Mouse (Mus musculus) heart, embryonic 16.5 days (tissue): Measurements from ENCODE around the gene Igf1. TPM values are rescaled to one million over a fixed set of nuclear protein-coding genes. Genes with fewer than 3 reads are reported as not detected.
A peak's percentile ranks its signal among the peaks of the same experiment; 100 is the strongest.

ENCODE experiments used
- ATAC-seq: fragments of 200-750 bp; cut with Nextera tagmentation; replicated peaks from 2 replicates; pipeline ENCODE4 v1.8.0; 2017; ENCODE audit warnings: moderate number of reproducible peaks; ENCODE audit not compliant: insufficient read depth, low FRiP score; ENCODE audit errors: extremely low read depth
- H3K27ac ChIP-seq: fragments of 300-500 bp; sonication (generic); 2 replicates; pipeline ENCODE4 v1.5.1; 2014; ENCODE audit warnings: mild to moderate bottlenecking, low read length, control low read depth, moderate library complexity
- H3K27me3 ChIP-seq: fragments of 300-500 bp; sonication (generic); 2 replicates; pipeline ENCODE4 v1.6.1; 2014; ENCODE audit warnings: low read length, mixed read lengths; ENCODE audit not compliant: control insufficient read depth, insufficient read depth
- H3K36me3 ChIP-seq: fragments of 300-500 bp; sonication (generic); 2 replicates; pipeline ENCODE4 v1.6.1; 2014; ENCODE audit not compliant: control insufficient read depth, insufficient read depth
- H3K4me1 ChIP-seq: fragments of 300-500 bp; sonication (generic); 2 replicates; pipeline ENCODE4 v1.6.1; 2014; ENCODE audit warnings: low read length, mixed read lengths; ENCODE audit not compliant: control insufficient read depth, insufficient read depth
- H3K4me2 ChIP-seq: fragments of 300-500 bp; sonication (generic); 2 replicates; pipeline ENCODE4 v1.6.1; 2014; ENCODE audit warnings: low read depth, mild to moderate bottlenecking, control low read depth, low read length
- H3K4me3 ChIP-seq: fragments of 300-500 bp; sonication (generic); 2 replicates; pipeline ENCODE4 v1.5.1; 2014; ENCODE audit warnings: mild to moderate bottlenecking, control low read depth, low read length
- H3K9ac ChIP-seq: fragments of 300-500 bp; sonication (generic); 2 replicates; pipeline ENCODE4 v1.6.1; 2014; ENCODE audit warnings: low read length, control low read depth
- H3K9me3 ChIP-seq: fragments of 300-500 bp; sonication (generic); replicated peaks from 2 replicates; pipeline ENCODE4 v1.6.1; 2016; ENCODE audit warnings: low read length; ENCODE audit not compliant: control insufficient read depth
- WGBS: fragments of 180-500 bp; shearing (Covaris S2); extraction: QIAGEN DNeasy Blood & Tissue Kit; methylation state at CpG from one replicate; pipeline ENCODE4 v1.1.7; 2014; 5-methylcytosine and 5-hydroxymethylcytosine counted together
- polyA plus RNA-seq: library from polyadenylated mRNA; unstranded; fragments of >200 nt; fragmentation: Nextera tagmentation; extraction: Ambion mirVana; gene quantifications from 2 replicates; pipeline ENCODE4 v1.2.1, GENCODE M21; 2015

Igf1 gene
- 27.5 and 28.0 TPM in 2 replicates for polyA plus RNA-seq

- peak; percentile 47; the same call in 1 of the 2 replicates for ATAC-seq
- Histone ChIP-seq H3K9ac (peak within 1 kb of the TSS; percentile 79), H3K4me1 (peaks cover 37% of the 10 kb centered on the region)
Measured at GRCm38 (mm10) chr10:87858013-87858806, at the start of gene Igf1. Gene Igf1 (plus strand): TSS chr10:87858265.

GRCm38 (mm10) chr10:87812157-87813072 is 45.6 kb upstream of the Igf1 start:
- no peak overlapping the region for H3K27ac ChIP-seq
- H3K4me2 ChIP-seq = peak overlapping the region; percentile 24
- H3K27me3 ChIP-seq = no peaks in the 10 kb centered on the region
- H3K36me3 ChIP-seq = no peaks in the 10 kb centered on the region
- no peak overlapping the region for H3K9ac ChIP-seq
- no peak for ATAC-seq
- no peaks in the 10 kb centered on the region for H3K9me3 ChIP-seq
- H3K4me1 ChIP-seq = 0 out of 2 replicates have a peak, but pooled peaks cover 3% of the 10 kb centered on the region
- 28% methylated on average over 8 of the region's 8 CpGs for WGBS
- no peak overlapping the region for H3K4me3 ChIP-seq

More at GRCm38 (mm10) chr10:87858013-87858806, at the start of gene Igf1:
- H3K9me3 ChIP-seq = peaks cover 3% of the 10 kb centered on the region
- no peaks in the 10 kb centered on the region for H3K36me3 ChIP-seq
- peak within 1 kb of the TSS; percentile 70 for H3K4me2 ChIP-seq
- H3K4me3 ChIP-seq = peak within 1 kb of the TSS; percentile 69
- peak within 1 kb of the TSS; percentile 83 for H3K27ac ChIP-seq
- H3K27me3 ChIP-seq = no peaks in the 10 kb centered on the region
- WGBS = 17% methylated on average over 5 of the region's 5 CpGs

DNA sequence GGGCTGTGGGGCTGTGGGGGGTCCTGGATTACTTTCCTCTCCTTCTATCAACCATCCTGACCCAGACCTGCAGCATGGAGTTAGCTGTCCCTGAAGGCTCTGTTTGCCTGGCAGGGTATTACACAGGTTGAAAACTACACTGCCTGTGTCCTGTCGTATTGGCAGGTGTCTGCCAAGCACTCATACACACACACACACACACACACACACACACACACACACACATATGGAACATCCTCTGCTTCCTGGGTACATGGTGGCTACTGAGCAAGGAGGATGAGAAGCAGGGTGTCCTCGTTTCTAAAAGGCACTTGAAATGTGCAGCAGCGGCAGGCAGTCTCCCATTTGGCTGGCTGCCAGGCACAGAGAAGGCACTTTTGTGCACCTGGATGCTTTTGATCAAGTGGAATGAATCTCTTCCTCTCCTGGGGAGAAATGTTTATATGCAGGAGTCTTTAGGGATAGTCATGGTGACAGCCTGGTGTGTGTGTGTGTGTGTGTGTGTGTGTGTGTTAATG is 44.9 kb upstream of the Igf1 start:
- Histone ChIP-seq H3K4me3 (no peak overlapping the region), H3K27ac (no peak overlapping the region), H3K27me3 (no peaks in the 10 kb centered on the region), H3K4me2 (peak overlapping the region; percentile 24), H3K9ac (no peak overlapping the region), H3K4me1 (0 out of 2 replicates have a peak, but pooled peaks cover 3% of the 10 kb centered on the region), H3K36me3 (no peaks in the 10 kb centered on the region), H3K9me3 (no peaks in the 10 kb centered on the region)
- ATAC-seq = no peak
- 27% methylated on average over 3 of the region's 3 CpGs for WGBS

- H3K36me3 ChIP-seq = no peaks in the 10 kb centered on the region
- H3K4me2 ChIP-seq = no peak overlapping the region
- ATAC-seq = no peak
- no peaks in the 10 kb centered on the region for H3K9me3 ChIP-seq
- no peak overlapping the region for H3K9ac ChIP-seq
- 78% methylated on average over 4 of the region's 4 CpGs for WGBS
- 0 out of 2 replicates have a peak, but pooled peaks cover 3% of the 10 kb centered on the region for H3K4me1 ChIP-seq
- H3K4me3 ChIP-seq = no peak overlapping the region
- H3K27me3 ChIP-seq = no peaks in the 10 kb centered on the region
- no peak overlapping the region for H3K27ac ChIP-seq
Measured at GRCm38 (mm10) chr10:87816861-87817260, 41.2 kb upstream of the Igf1 start.

DNA sequence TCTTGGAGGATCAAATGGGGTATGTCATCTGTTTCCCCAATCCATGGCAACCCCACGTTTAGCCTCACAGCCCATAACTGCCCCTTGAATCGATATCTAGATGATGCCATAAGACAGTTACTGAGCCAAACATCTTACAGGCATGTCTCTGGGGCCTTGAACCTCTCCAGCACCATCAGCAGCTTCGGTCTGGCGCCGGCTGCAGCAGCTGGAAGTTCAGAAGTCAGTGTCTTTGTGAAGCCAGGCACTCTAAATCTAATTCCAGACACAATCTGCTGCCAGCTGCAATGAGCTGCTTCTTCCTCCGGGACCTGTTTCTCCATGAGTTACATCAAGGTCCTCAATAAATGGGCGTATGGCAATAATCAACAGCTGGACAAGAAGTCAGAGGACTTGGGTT is 40.3 kb upstream of the Igf1 start:
- no peak for ATAC-seq
- Histone ChIP-seq H3K27me3 (no peaks in the 10 kb centered on the region), H3K4me2 (no peak overlapping the region), H3K27ac (no peak overlapping the region), H3K4me3 (no peak overlapping the region), H3K9ac (no peak overlapping the region), H3K36me3 (no peaks in the 10 kb centered on the region), H3K4me1 (0 out of 2 replicates have a peak, but pooled peaks cover 2% of the 10 kb centered on the region), H3K9me3 (no peaks in the 10 kb centered on the region)
- WGBS = 80% methylated on average over 7 of the region's 7 CpGs

DNA sequence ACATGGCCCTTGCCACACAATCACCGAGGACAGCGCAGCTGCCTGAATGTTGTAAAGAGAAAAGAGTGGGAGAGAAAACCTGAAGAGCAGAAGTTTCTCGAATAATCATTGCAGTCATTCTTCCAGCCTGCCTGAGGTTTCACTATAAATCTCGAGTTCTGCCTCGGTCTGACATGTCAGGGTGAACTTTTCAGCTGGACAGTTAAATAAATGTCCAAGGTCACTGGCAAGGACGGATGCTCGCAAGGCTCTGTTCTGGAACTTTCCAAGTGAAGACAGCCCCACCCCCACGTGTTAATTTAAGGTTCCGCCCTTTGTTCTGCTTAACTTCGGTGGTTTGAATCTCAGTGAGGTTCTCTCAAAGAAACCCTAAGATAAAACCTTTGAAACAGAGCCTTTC is 36.2 kb upstream of the Igf1 start:
- no peak overlapping the region for H3K9ac ChIP-seq
- H3K4me3 ChIP-seq = no peak overlapping the region
- H3K36me3 ChIP-seq = no peaks in the 10 kb centered on the region
- no peaks in the 10 kb centered on the region for H3K27me3 ChIP-seq
- no peak overlapping the region for H3K4me2 ChIP-seq
- ATAC-seq = no peak
- no peak overlapping the region for H3K27ac ChIP-seq
- H3K9me3 ChIP-seq = no peaks in the 10 kb centered on the region
- no peaks in the 10 kb centered on the region for H3K4me1 ChIP-seq
- 68% methylated on average over 10 of the region's 10 CpGs for WGBS

GRCm38 (mm10) chr10:87830012-87830411 is 28.1 kb upstream of the Igf1 start:
- no peaks in the 10 kb centered on the region for H3K27me3 ChIP-seq
- no peak overlapping the region for H3K9ac ChIP-seq
- H3K36me3 ChIP-seq = no peaks in the 10 kb centered on the region
- 93% methylated on average over 2 of the region's 2 CpGs for WGBS
- H3K27ac ChIP-seq = no peak overlapping the region
- no peak overlapping the region for H3K4me2 ChIP-seq
- no peak for ATAC-seq
- no peak overlapping the region for H3K4me3 ChIP-seq
- H3K9me3 ChIP-seq = no peaks in the 10 kb centered on the region
- no peaks in the 10 kb centered on the region for H3K4me1 ChIP-seq

DNA sequence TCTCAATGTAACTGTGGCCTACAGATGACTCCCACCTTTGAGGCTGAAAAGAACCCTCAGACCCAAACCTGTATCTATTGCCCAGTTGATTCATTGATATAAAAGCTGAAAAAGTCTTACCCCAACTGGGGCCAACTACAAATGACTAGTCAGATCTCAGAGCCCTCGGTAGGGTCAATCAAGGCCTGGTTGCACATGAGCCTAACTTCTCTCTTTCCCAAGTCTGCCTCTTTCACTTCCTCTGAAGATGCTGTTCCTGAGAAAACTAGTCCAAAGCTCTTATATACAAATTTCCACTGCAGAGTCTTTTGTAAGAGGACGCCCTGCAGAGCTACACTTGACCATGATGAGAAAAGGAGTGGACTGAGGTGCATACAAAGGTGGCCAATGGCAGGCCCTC is 27.4 kb upstream of the Igf1 start:
- Histone ChIP-seq H3K9me3 (no peaks in the 10 kb centered on the region), H3K4me1 (no peaks in the 10 kb centered on the region), H3K27ac (no peak overlapping the region), H3K4me2 (no peak overlapping the region), H3K27me3 (no peaks in the 10 kb centered on the region), H3K9ac (no peak overlapping the region), H3K36me3 (no peaks in the 10 kb centered on the region), H3K4me3 (no peak overlapping the region)
- no peak for ATAC-seq
- 82% methylated on average over 2 of the region's 2 CpGs for WGBS
